Mouse (Mus musculus) myocyte (in vitro differentiated cells): ENCODE results near the gene Cntrob.
A peak's percentile ranks its signal among the peaks of the same experiment; 100 is the strongest.

Experiments used
- MAX ChIP-seq: IDR thresholded peaks from one replicate; pipeline ENCODE4 v1.6.1; 2011; ENCODE audit warnings: low read depth, mild to moderate bottlenecking, control low read depth
- MYOD1 ChIP-seq, 3 experiments: IDR thresholded peaks; one replicate each; pipeline ENCODE4 v1.6.1; 2011; ENCODE audit warnings: control low read depth in 2 of 3, low read depth in 2 of 3, mild to moderate bottlenecking in 2 of 3, moderate library complexity in 1 of 3; ENCODE audit not compliant: insufficient read length in 2 of 3, control insufficient read depth in 1 of 3
- POLR2A ChIP-seq: IDR thresholded peaks from one replicate; pipeline ENCODE4 v1.6.1; 2011; ENCODE audit warnings: low read depth, mild to moderate bottlenecking, control low read depth, moderate library complexity; ENCODE audit not compliant: insufficient read length

DNA sequence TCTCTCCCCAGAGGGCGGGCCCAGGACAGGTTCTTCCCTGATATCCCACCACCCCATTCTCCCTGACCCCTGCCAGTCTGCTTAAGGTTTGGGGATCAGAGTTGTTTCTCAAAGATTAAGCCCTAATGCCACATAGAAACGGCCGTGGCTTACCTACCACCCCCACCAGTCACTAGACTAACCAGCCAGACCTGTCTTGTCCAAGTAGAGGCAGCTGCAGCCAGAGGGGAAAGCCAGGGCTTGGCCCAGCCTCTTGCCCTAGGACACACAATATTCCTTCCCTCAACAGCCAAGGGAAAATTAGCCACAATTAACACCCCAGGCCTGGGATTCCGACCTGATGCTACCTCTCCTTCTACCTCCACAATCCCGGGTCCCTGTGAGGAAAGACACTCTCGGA is 42.1 kb upstream of the Cntrob start:
- TF ChIP-seq MYOD1 (IDR thresholded peaks at IDR 0.05; ENCODE audit: control insufficient read depth in 1 of 3, insufficient read length in 2 of 3, low read depth in 2 of 3) (peak in 1 of 3 experiments; percentile 18), POLR2A (no peak), MAX (no peak)
